Mouse (Mus musculus): ENCODE measurements around the gene Uqcr10.
"Not testable (repeated sequence)": the region's sequence is repeated elsewhere in the genome, so short reads cannot be mapped to it uniquely, and the experiment has no call there.

The Uqcr10 gene

DNA sequence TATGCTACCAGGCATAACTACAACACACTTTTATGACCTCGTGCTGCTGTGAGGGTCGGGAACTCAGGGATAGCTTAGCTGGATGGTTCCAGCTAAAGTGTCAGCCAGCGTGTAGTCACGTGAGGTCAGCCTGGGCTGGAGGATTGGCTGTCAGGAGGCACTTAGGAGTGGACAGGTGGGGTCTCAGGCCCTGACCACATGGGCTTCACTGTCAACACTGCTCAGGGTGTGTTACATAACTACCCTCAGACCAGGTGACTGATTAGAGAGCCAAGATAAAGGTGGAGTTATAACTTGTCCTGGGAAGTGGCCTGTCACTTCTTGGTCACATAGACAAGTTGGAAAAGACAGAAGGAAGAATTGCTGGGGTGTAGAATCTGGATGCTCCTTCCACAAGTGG, 11.5 kb upstream of the Uqcr10 start:
- in situ Hi-C loops (cut with MseI, MboI), result no loop called here

DNA sequence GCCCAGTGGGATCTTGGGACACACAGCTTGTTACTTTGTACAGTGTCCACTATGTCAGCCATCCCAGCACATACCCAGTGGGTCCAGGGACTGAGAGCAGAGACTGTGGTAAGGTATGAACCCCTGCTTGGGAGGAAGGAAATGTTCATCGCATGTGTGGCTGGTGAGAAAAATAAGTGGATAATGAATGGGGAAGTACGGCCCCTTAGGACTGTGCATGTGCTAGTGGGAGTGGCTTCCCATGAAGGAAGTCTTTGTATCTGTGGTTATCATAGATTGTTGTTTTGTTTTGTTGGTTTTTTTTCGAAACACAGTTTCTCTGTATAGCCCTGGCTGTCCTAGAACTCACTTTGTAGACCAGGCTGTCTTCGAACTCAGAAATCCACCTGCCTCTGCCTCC, 10.6 kb upstream of the Uqcr10 start:
- in situ Hi-C loops (cut with MseI, MboI), result no loop called here

DNA sequence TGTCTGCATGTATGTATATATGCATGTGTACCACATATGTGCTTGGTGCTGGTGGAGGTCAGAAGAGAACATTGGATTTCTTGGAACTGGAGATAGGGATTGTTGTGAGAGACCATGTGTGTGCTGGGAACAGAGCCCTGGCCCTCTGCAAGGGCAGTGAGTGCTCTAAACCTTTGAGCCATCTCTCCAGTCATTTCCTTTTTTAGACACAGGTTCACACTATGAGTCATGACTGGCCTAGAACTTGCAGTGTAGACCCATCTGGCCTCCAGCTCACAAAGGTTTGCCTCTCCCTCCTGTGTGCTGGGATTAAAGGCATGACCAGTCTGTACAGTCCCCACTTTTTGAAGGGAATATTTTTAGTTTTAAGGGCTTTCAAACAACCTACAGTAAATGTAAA, 8.7 kb upstream of the Uqcr10 start:
- in situ Hi-C loops (cut with MseI, MboI), result no loop called here

DNA sequence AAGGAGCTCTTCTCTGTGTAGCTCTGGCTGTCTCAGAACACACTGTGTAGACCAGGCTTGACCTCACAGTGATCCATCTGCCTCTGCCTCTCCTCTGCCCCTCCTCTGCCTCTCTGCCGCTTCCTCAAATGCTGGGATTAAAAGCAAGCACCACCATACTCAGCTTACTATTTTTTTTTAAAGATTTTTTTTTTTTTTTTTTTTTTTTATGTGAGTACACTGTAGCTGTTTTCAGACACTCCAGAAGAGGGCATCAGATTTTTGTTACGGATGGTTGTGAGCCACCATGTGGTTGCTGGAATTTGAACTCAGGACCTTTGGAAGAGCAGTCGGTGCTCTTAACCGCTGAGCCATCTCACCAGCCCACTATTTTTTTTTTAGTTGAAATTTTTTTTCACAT, 6.0 kb upstream of the Uqcr10 start:
- in situ Hi-C loops (cut with MseI, MboI), result not testable (repeated sequence)

DNA sequence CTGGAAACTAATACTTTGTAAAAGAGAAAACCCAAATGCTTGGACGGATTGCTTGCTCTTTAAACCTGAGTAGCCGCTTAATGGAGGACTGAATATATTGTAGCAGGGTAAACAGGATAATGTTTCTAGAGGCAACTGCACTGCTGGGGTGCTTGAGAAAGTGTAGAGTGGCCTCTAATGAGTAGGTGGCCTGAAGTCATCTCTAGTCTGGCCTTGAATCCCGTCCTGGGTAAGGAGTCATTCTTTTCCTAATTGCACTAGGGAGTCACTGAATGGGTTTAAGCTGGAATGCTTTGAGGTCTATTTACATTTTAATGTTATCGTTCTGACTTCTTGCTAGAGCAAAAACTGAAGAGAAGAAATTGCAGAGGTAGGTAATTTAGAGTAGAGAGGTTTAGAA, 1.0 kb upstream of the Uqcr10 start:
- in situ Hi-C loops (cut with MseI, MboI), result no loop called here

DNA sequence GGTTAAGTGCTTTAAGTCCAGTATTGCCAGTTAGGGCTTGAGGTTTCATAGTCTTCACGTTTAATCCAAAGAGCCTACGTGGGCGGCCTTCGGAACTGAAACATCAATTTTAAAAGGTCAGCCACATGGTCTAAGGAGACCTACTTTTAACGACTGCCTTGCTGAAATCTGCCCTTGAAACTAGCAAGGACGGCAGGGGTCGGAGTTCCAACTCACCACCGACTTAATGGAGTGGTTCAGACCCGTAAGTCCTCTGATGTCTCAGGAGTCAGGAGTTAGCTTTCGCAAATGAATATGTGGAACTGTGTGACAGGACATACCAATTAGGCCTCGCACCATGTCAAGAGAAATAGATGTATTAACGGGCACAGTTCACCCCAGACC, 462 bp downstream of the Uqcr10 start:
- in situ Hi-C loops (cut with MseI, MboI), result no loop called here

DNA sequence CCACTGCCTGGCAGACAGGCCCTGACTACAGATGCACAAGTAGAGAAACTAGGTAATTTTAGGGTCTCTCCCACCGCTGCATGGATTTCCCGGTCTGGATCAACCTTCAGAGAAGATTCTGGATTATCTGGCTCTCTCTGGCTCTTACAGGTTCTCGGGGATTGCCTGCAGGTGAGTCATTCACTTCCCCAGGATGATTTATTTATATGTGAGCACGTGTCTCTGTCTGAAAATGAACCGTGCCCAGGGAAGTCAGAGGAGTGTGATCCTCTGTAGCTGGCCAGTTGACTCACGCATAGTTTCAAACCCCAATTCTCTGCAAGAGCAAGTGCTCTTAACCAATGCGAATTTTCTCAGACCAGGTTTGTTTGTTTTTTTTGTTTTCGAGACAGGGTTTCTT, 3.4 kb downstream of the Uqcr10 start:
- in situ Hi-C loops (cut with MseI, MboI), result no loop called here

DNA sequence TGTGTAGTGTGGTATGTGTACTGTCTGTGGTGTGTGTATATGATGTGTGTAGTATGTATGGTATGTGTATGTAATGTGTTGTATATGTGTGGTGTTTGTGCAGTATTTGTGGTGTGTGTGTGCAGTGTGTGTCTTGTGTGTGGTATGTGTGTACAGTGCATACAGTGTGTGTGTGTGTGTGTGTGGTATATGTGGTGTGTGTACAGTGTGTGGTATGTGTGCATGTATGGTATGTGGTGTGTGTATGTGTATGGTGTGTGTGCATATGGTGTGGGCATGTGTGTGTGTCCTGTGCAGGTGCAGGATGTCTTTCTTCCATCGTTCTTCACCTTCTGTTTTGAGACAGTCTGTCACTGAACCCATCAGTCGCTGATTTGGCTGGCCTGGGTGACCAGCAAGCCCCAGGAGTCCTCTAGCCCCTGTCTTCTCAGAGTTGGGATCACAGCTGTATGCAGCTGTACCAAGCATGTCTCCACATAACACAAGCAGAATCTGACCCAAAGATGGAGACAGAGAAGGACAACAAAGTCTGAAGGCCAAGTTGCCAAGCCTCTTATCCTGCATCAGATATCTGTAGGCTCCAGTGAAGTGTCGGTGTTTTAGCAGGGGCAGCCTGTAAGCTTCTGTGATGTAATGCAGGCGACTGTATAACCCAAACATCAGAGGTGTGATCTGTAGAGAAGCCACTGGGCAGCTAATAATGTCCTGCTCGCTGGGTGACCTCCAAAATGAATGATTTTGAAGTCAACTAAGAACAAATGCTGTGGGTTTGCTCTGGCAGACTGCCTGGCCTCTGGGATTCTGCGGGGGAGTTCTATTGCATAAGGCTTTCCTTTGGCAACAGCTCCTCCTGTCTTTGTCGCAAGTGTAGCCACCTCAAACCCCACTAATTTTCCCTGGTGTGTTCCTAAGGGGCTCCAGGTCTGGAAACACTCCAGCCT, 6.8 kb downstream of the Uqcr10 start:
- in situ Hi-C loops (cut with MseI, MboI), result no loop called here

DNA sequence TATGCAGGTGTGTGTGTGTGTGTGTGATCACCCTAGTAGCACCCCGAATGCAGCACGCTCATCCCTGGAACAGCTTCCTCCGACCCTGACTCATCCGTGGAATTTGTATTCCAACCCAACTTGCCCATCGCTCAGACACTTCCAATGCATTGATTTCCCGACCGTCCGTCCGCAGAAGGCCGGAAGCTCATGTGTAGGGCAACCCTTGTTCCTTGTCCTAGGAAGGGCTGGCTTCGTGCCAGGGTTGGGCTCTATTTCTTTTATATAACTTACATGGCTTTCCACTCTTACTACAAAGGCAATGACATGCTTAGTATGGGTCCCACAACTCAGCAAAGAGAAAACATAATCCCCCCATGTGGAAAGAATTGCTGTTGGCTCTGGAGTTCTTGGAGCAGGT, 12.0 kb downstream of the Uqcr10 start:
- in situ Hi-C loops (cut with MseI, MboI), result no loop called here

DNA sequence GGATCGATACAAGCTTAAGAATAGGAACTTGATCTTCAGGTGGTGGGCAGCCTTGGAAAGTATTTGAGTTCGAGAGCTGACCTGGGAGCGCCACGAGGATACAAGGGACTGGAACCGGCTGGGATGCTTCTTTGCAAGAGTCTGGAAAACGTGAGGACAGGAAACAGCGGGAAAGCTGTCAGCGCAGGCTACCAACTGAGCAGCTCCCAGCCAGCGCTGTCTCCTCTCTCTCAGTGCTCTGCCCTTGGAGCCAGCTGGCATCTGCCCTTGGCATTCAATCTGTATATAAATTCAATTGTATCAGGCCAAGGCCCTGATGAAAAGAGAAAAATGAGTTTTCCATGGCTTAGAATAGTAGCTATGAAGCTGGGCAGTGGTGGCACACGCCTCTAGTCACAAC, 12.9 kb downstream of the Uqcr10 start:
- in situ Hi-C loops (cut with MseI, MboI), result no loop called here

DNA sequence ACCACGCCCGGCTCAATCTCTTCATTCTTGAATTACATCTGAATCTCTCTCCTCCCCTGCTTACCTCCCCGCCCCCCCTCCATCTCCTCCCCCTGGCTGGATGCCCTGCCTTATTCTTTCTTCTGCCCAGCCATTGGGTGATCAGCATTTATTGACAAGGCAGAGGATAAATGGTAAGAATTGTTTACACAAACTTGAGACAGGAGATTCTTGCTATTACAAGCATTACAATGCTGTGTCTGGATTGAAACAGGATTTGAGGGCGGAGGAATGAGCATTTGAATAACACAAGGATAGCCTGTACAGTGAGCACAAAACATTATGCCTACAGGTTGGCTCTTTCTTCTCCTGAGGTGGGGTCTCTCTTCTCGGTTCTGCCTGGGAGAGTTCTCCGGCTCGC, 13.8 kb downstream of the Uqcr10 start:
- in situ Hi-C loops (cut with MseI, MboI), result no loop called here

DNA sequence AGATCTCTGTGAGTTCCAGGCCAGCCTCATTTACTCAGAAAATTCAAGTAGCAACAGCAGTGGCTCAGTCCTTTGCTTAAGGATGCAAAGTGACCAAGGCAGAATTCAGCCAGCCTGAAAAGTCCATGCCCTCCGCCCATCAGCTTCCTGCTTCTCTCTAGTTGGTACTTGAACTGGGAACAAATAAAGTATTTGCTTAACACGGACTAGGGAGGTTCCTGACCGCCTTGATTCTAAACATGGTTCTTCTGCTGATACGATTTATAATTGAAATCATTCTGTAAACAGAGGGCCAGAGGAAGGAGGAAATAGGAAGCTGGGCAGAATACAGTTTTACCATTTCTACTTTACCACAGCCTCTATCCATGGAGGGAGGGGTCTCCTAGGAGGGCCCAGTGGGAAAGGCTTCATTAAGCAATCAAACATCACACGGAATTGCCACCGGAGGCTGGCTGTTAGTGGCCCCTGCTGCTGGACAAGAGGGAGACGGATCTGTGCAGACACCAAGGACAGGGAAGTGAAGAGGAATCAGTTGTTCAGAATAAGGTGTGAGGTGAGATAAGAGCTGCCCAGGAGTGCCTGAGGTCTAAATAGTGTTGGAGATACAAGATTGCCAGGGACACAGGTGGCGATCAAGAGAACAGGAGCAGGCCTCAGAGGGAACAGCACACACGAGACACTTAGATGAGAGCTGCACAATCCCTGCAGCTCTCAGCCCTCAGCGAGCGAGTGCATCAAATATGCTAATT, 15.3 kb downstream of the Uqcr10 start:
- in situ Hi-C loops (cut with MseI, MboI), result no loop called here

DNA sequence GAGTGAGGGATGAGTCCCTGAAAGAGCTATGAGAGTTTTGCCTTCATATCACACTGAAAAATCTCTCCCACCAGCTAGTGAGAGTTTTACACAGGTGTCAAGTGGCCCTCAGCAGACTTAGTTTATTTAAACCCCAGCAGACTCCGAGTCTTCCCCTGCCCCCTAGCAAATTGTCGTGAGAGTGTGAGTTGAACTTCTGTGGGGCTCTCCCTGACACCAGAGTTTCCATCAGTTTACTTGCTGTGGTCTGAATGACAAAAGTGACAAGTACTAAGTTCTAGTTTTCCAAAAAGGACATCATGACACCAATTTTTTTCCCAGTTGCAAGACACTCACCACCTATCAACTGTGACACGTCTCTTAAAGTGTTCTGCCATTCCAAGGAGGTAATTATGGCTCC, 16.3 kb downstream of the Uqcr10 start:
- in situ Hi-C loops (cut with MseI, MboI), result no loop called here

DNA sequence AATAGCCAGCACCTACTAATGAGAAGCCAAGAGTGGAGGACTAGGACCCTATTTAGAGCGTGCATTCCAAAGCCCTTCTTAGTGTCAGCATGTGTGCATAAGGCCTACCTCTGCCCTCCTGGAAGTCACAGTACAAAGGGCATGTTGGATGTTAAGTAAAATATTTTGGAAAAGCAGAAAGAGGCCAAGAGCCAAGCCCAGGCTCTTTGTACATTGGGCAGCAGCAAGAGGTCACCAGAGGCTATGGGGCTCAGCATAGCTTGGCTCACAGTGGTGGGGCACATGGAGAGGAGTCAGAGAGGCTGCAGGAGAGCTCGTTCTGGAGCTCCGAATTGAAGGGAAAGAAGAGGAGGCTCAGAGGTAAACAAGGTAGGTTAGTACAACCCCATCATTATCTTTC, 17.1 kb downstream of the Uqcr10 start:
- in situ Hi-C loops (cut with MseI, MboI), result no loop called here

DNA sequence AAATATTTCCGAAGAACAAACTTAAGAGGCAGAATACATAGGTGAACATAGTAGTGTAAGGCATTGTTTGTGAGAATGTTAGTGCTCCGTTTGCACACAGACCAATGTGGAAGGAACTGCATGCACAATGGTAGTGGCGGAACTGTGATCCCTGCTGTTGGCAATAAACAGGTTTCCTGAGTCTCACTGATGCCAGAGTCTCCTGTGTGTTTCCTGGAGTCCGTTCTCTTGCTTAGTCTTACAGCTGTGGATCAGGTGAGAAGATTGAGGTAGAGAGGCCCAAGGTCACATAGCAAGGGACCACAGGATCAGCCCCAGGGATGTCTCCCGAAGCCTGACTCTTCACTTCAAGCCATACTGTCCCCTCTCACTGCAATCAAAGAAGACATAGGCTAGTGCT, 18.6 kb downstream of the Uqcr10 start:
- in situ Hi-C loops (cut with MseI, MboI), result no loop called here

DNA sequence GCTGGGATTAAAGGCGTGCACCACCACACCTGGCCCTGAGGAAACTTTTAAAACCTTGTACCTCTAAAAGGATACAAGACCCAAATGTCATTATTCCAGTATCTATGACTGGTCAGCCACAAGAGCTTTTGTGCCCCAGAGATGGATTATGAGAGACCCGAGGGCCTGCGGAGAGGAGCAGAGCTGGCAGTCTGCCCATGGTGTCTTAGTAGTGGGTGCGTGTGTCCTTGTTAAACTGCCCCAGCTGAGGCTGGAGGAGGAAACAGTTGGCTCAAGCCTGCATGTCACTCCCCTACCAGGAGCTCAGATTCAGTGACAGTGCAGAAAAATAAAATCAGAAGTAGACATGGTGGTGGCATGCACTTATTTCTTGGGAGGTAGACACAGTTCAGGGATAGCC, 19.1 kb downstream of the Uqcr10 start:
- in situ Hi-C loops (cut with MseI, MboI), result no loop called here

DNA sequence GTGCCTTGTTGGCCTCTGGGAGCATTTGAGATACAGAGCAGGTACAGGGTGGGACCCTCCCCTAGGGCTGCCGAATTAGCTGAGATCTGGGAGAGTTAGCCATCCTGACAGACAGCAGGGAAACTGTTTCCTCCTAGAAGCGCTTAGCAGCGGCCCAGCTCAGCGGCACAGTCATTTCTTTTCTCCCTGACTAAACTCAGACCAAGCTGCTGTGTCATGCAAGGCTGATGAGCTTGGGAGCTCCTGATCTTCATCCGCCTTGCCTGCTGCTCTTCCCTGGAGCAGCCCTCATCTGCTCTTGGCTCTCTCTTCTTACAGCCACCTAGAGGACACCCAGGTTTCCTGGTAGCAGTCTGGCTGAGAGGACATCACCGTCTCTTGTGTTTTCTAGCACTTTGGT, 20.0 kb downstream of the Uqcr10 start:
- in situ Hi-C loops (cut with MseI, MboI), result no loop called here

DNA sequence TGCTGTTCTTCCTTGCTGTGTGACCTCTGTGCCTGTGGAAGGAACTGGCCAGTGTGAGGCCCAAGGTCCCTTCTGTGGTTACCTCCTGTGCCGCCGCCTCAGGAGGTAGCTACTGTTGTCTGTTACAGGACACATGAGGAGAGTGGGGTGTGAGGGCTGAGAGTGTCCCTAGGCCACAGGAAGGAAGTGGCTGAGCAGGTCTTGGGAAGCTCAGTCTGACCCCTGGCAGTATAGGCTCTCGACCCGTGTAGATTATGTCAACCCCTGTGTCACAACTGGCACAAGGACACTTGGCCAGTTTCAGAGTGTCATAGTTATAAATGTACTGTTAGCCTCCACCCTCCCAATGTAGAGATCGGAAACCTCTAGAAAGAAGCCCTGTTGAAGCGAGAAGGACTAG, 20.6 kb downstream of the Uqcr10 start:
- in situ Hi-C loops (cut with MseI, MboI), result no loop called here

DNA sequence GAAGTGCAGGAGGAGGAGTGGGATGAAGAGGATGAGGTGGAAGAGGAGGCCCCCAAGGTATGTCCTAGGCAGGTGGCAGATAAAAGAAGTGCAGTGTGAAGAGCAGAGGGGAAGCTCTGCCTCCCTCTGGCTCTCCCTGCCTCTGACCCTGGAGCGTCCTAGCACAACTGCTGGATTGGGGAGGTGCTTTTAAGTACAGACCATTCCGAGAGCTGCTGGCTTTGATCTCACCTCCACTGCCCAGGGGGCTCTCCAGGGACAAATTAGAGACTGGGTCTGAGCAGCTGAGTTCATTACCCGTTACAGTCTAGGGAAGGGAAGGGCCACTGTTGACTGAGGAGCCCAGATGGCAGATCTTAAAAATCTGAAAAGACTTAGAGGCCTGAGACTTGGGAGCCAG, 24.0 kb downstream of the Uqcr10 start:
- in situ Hi-C loops (cut with MseI, MboI), result no loop called here

DNA sequence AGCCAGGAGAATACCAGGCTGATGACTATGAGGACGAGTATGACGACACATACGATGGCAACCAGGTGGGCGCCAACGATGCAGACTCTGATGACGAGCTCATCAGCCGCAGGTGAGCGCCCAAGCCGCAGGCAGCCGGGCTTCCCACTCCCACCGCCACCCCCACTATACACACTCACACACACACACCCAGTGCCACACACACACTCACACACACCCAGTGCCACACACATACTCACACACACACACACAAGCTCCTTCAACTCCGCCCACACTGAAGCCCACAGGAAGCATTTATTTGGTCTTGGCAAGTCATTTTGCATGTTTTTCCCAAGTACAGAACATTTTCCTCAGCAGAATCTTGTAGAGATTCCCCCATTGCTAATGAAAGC, 24.7 kb downstream of the Uqcr10 start:
- in situ Hi-C loops (cut with MseI, MboI), result no loop called here

DNA sequence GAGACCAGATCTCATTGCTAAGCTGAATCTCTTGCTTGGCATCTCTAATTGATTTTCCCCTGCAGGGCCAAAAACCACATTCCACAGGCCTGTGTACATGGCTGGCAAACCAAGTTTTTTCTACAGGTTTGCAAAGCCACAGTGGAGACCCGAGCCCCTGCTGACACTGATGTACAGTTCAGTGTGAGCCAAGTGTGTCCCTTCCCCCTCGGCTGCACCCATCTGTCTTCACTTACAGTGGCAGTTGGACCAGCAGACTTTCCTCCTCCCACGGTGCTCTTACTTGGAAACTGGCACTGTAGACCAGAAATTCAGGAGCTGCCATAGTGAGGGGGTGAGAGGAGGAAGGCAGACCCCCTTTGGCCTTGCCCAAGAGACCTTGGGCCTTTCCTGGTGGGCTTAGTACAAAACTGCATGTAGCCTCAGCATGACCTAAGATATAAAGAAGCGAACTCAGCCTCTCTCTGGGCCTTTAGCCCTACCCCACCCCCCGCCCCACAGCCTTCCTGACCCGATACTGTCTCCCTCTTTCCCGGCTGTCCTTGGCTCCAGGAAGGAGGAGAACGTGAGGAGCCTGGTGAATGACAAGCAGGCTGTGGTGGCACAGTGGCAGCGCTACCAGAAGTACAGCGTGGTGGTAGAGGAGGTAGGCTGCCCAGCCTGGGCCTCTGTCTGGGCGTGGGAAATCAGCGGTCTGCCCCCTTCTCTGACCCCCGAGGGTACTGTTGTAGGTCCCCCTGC, 25.3 kb downstream of the Uqcr10 start:
- in situ Hi-C loops (cut with MseI, MboI), result no loop called here

DNA sequence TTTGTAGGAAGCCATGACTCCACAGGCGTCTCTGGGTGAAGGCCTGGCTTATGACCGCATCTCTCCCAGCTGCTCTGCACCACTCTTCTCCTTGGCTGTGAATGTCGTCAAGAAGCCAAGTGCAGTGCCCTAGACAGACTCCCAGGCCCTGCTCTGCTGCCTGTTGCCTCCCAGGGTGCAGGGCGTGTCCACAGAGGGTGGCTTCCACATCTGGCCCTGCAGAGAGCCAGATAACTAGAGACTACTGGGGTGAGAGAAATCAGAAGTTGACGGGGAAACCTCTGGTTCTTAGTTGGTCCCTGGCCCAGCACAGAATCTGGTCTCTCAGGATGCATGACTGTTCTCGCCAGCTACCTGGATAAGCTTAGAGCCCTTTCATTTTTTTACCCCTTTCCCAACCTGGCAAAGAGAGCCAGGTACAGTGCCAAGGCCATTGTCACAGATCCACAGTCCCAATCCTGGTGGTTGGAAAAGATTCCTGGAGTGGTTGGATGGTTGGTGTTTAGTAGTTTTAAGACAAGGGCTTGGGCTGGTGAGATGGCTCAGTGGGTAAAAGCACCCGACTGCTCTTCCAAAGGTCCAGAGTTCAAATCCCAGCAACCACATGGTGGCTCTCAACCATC, 26.8 kb downstream of the Uqcr10 start:
- in situ Hi-C loops (cut with MseI, MboI), result no loop called here

Data from mouse trophoblast stem cell (cell line).